ENCODE assay signal across 7 mouse cellular contexts in genomic region chr4:45082951-45083350, GRCm38 (mm10). TPM values are rescaled to one million over a fixed set of nuclear protein-coding genes. Genes with fewer than 3 reads are reported as not detected.
DNase-seq lines count a peak whose midpoint lies in the region; ATAC-seq and TF ChIP-seq lines count a peak whose summit lies in the region.

No protein-coding gene starts in this region.

- peak overlapping the region; percentile 73 for H3K4me3 ChIP-seq in liver, embryonic 11.5 days (ENCODE audit: low read depth, low read length)
- peak overlapping the region; percentile 97 for H3K4me3 ChIP-seq in forebrain, embryonic 15.5 days
- H3K4me3 ChIP-seq in limb, embryonic 15.5 days, result peak overlapping the region; percentile 65
- no peak overlapping the region for H3K4me3 ChIP-seq in lung, postnatal 0 days (ENCODE audit: low read depth, low read length)
- H3K4me3 ChIP-seq in kidney, adult 2 months (ENCODE audit: insufficient read depth, low read depth, low read length), result no peak overlapping the region

- no peak for TF ChIP-seq POLR2A in kidney, adult 2 months (IDR thresholded peaks at IDR 0.05; ENCODE audit: low read depth, low read length)

- H3K36me3 ChIP-seq in liver, embryonic 11.5 days (ENCODE audit: control insufficient read depth, insufficient read depth, low read length), result no peaks in the 10 kb centered on the region
- no peaks in the 10 kb centered on the region; the same call in 1 of the 2 replicates for H3K36me3 ChIP-seq in forebrain, embryonic 15.5 days
- H3K36me3 ChIP-seq in limb, embryonic 15.5 days, result 0 out of 2 replicates have a peak, but pooled peaks cover 5% of the 10 kb centered on the region
- no peaks in the 10 kb centered on the region for H3K36me3 ChIP-seq in lung, postnatal 0 days (ENCODE audit: insufficient read depth, low read length)
- no peaks in the 10 kb centered on the region for H3K36me3 ChIP-seq in kidney, adult 2 months (ENCODE audit: control insufficient read depth, insufficient read depth, low read length)

- DNase-seq in liver, embryonic 11.5 days (ENCODE audit: low spot score), result no peak
- DNase-seq in liver, result no peak
- peak; percentile 28 for DNase-seq in retina, postnatal 1 day
- DNase-seq in lung, postnatal 0 days (ENCODE audit: low spot score), result no peak
- DNase-seq in kidney, adult 2 months, result no peak

- peak overlapping the region; percentile 88 for H3K4me2 ChIP-seq in liver, embryonic 11.5 days
- H3K4me2 ChIP-seq in forebrain, embryonic 15.5 days (replicated peaks), result peak overlapping the region; percentile 68
- H3K4me2 ChIP-seq in limb, embryonic 15.5 days, result peak overlapping the region; percentile 74
- H3K4me2 ChIP-seq in lung, postnatal 0 days (replicated peaks; ENCODE audit: low read depth, low read length), result no peak overlapping the region

- TF ChIP-seq CTCF in lung, postnatal 0 days (IDR thresholded peaks at IDR 0.05), result no peak
- TF ChIP-seq CTCF in kidney, adult 2 months (conservative IDR thresholded peaks at IDR 0.05; ENCODE audit: insufficient read depth, insufficient read length, low read depth, low read length), result no peak

- 85% methylated on average over 9 of the region's 9 CpGs for WGBS in liver, embryonic 11.5 days
- 61% methylated on average over 9 of the region's 9 CpGs for WGBS in forebrain, embryonic 15.5 days
- WGBS in limb, embryonic 15.5 days, result 74% methylated on average over 9 of the region's 9 CpGs
- 75% methylated on average over 9 of the region's 9 CpGs for WGBS in lung, postnatal 0 days
- WGBS in kidney, adult 2 months, result 85% methylated on average over 9 of the region's 9 CpGs

- no peak overlapping the region for H3K27ac ChIP-seq in liver, embryonic 11.5 days (ENCODE audit: low read depth, low read length)
- H3K27ac ChIP-seq in forebrain, embryonic 15.5 days (replicated peaks), result peak overlapping the region; percentile 92
- H3K27ac ChIP-seq in limb, embryonic 15.5 days, result peak overlapping the region; percentile 17; the same call in 1 of the 2 replicates
- no peak overlapping the region for H3K27ac ChIP-seq in lung, postnatal 0 days (ENCODE audit: low read length)
- no peak overlapping the region for H3K27ac ChIP-seq in kidney, adult 2 months (ENCODE audit: insufficient read depth, low read depth, low read length)

- H3K27me3 ChIP-seq in liver, embryonic 11.5 days (replicated peaks; ENCODE audit: control insufficient read depth, insufficient read depth, low read length), result no peaks in the 10 kb centered on the region
- H3K27me3 ChIP-seq in forebrain, embryonic 15.5 days, result no peaks in the 10 kb centered on the region
- no peaks in the 10 kb centered on the region for H3K27me3 ChIP-seq in limb, embryonic 15.5 days
- H3K27me3 ChIP-seq in lung, postnatal 0 days (replicated peaks; ENCODE audit: insufficient read depth, low read length), result no peaks in the 10 kb centered on the region
- H3K27me3 ChIP-seq in kidney, adult 2 months (replicated peaks; ENCODE audit: control insufficient read depth, insufficient read depth, low read length), result no peaks in the 10 kb centered on the region

- peaks cover 8% of the 10 kb centered on the region for H3K4me1 ChIP-seq in liver, embryonic 11.5 days (replicated peaks; ENCODE audit: control insufficient read depth, insufficient read depth, low read length)
- H3K4me1 ChIP-seq in forebrain, embryonic 15.5 days, result peaks cover 18% of the 10 kb centered on the region
- H3K4me1 ChIP-seq in limb, embryonic 15.5 days, result peaks cover 16% of the 10 kb centered on the region
- H3K4me1 ChIP-seq in lung, postnatal 0 days (ENCODE audit: insufficient read depth, low read depth, low read length), result no peaks in the 10 kb centered on the region; the same call in 1 of the 2 replicates
- peaks cover 11% of the 10 kb centered on the region for H3K4me1 ChIP-seq in kidney, adult 2 months (ENCODE audit: control insufficient read depth, insufficient read depth, low read length)

- H3K9me3 ChIP-seq in liver, embryonic 11.5 days (ENCODE audit: control insufficient read depth, low read length), result no peaks in the 10 kb centered on the region
- no peaks in the 10 kb centered on the region for H3K9me3 ChIP-seq in forebrain, embryonic 15.5 days
- no peaks in the 10 kb centered on the region for H3K9me3 ChIP-seq in limb, embryonic 15.5 days
- no peaks in the 10 kb centered on the region for H3K9me3 ChIP-seq in lung, postnatal 0 days (ENCODE audit: low read length)

- TF ChIP-seq EP300 in lung, postnatal 0 days (IDR thresholded peaks at IDR 0.05), result no peak

- 0 out of 2 replicates have a peak overlapping the region, but pooled peaks have one; percentile 37 for H3K9ac ChIP-seq in liver, embryonic 11.5 days (ENCODE audit: low read depth, low read length)
- H3K9ac ChIP-seq in forebrain, embryonic 15.5 days (replicated peaks), result peak overlapping the region; percentile 96
- H3K9ac ChIP-seq in limb, embryonic 15.5 days, result no peak overlapping the region
- H3K9ac ChIP-seq in lung, postnatal 0 days (replicated peaks; ENCODE audit: low read depth), result no peak overlapping the region

- ATAC-seq in liver, embryonic 11.5 days (replicated peaks; ENCODE audit: low FRiP score), result no peak
- ATAC-seq in forebrain, embryonic 15.5 days (replicated peaks), result no peak
- no peak for ATAC-seq in limb, embryonic 15.5 days (ENCODE audit: insufficient number of reproducible peaks, low FRiP score, low TSS enrichment, low read depth)
- no peak for ATAC-seq in lung, postnatal 0 days

RNA-seq across cellular contexts. Expression of gene Fbxo10, which starts 1.5 kb away (rescaled TPM):
- 9.3 and 10.5 TPM in 2 replicates for polyA plus RNA-seq in liver, embryonic 11.5 days (2014; fragmentation: Nextera tagmentation; extraction: Ambion mirVana)
- 24.5 and 25.8 TPM in 2 replicates for polyA plus RNA-seq in forebrain, embryonic 15.5 days (2015; fragmentation: Nextera tagmentation; extraction: Ambion mirVana)
- 18.0 and 18.7 TPM in 2 replicates for polyA plus RNA-seq in limb, embryonic 15.5 days (2015; fragmentation: Nextera tagmentation; extraction: Ambion mirVana)
- polyA plus RNA-seq in lung, postnatal 0 days (2015; fragmentation: Nextera tagmentation; extraction: Ambion mirVana), result 5.9 and 6.3 TPM in 2 replicates
- 18.6 and 19.6 TPM in 2 replicates for polyA plus RNA-seq in kidney, adult 2 months (2012; rRNA removed)

RNA-seq across cellular contexts. Expression of gene Tomm5, which starts 25.0 kb away (rescaled TPM):
- 445 and 480 TPM in 2 replicates for polyA plus RNA-seq in liver, embryonic 11.5 days (2014; fragmentation: Nextera tagmentation; extraction: Ambion mirVana)
- polyA plus RNA-seq in forebrain, embryonic 15.5 days (2015; fragmentation: Nextera tagmentation; extraction: Ambion mirVana), result 143 and 153 TPM in 2 replicates
- 210 and 217 TPM in 2 replicates for polyA plus RNA-seq in limb, embryonic 15.5 days (2015; fragmentation: Nextera tagmentation; extraction: Ambion mirVana)
- polyA plus RNA-seq in lung, postnatal 0 days (2015; fragmentation: Nextera tagmentation; extraction: Ambion mirVana), result 144 and 151 TPM in 2 replicates
- 121 and 155 TPM in 2 replicates for polyA plus RNA-seq in kidney, adult 2 months (2012; rRNA removed)

Comparison
In these comparisons a context has a peak if more than half of its experiments do, and no peak if none do; other contexts are left out.
1. H3K27ac ChIP-seq: peak in forebrain, embryonic 15.5 days (single experiment) and limb, embryonic 15.5 days (single experiment); none in liver, embryonic 11.5 days (single experiment), lung, postnatal 0 days (single experiment) and kidney, adult 2 months (single experiment).
2. H3K4me3 ChIP-seq: peak in liver, embryonic 11.5 days (single experiment), forebrain, embryonic 15.5 days (single experiment) and limb, embryonic 15.5 days (single experiment); none in lung, postnatal 0 days (single experiment) and kidney, adult 2 months (single experiment).
3. H3K9ac ChIP-seq: peak in liver, embryonic 11.5 days (single experiment) and forebrain, embryonic 15.5 days (single experiment); none in limb, embryonic 15.5 days (single experiment) and lung, postnatal 0 days (single experiment).